Mouse (Mus musculus): ENCODE results near the gene Rpl10l. TPM values are rescaled to one million over a fixed set of nuclear protein-coding genes. Genes with fewer than 3 reads are reported as not detected.

The Rpl10l gene
- total RNA-seq (2021), result not detected
- long read RNA-seq, experiment 1, result 0 reads
- long read RNA-seq, experiment 2, result 0 reads

GRCm38 (mm10) chr12:66283991-66284622 is at the start of gene Rpl10l:
TSS of gene Rpl10l (minus strand) at chr12:66284401.
- no peak for DNase-seq

GRCm38 (mm10) chr12:66275890-66276289 is 8.3 kb downstream of the Rpl10l start:
- DNase-seq, result no peak

GRCm38 (mm10) chr12:66245461-66246099 is 38.6 kb downstream of the Rpl10l start:
- DNase-seq, result no peak

GRCm38 (mm10) chr12:66234158-66234557 is 50.0 kb downstream of the Rpl10l start:
- no peak for DNase-seq
